Mouse (Mus musculus): ENCODE data around the gene Spg20.

The Spg20 gene

GRCm38 (mm10) chr3:55098014-55098413 lies 13.9 kb upstream of the Spg20 start:
- DNase-seq (ENCODE audit: low read depth): no peak

GRCm38 (mm10) chr3:55098990-55099389 lies 12.9 kb upstream of the Spg20 start:
- DNase-seq (ENCODE audit: low read depth): no peak

GRCm38 (mm10) chr3:55101092-55101491 lies 10.8 kb upstream of the Spg20 start:
- no peak for DNase-seq (ENCODE audit: low read depth)

GRCm38 (mm10) chr3:55105372-55106023 lies 6.4 kb upstream of the Spg20 start:
- DNase-seq (ENCODE audit: low read depth): no peak

DNA sequence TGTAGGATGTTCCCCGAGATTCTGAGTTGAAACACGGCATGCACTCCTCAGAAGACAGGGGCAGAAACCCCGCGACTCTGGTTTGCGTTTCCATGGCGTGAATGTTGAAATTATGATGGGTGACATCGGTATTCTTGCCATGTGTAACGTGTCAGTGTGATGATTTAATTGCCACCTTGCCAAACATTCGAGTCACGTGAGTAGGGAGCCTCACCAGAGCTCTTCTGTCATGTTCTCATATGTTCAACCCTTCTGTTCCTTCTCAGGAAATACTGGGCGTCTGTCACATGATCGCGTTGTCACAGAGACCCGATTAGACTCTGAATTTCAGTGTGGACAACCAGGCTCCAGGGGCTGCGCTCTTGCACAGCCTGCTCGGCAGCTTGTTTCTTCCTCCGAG lies 5.9 kb upstream of the Spg20 start:
- DNase-seq (ENCODE audit: low read depth): no peak

DNA sequence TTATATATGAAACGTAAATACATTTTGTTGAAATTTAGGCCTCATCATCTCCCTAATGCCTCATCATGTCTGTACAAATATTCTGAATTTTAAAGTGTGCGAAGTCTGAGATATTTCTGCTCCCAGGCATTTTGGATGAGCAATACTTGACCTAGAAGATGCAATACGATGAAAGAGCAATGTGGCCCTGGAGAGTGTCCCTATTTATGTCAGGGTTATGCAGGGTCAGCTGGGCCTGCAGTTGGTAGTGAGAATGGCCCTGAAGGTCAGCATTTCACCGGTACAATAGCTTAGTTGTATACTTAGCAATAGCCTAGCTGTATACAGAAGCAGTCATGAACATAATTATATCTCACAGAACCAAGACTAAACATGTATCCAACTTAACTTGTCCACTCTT lies 2.8 kb upstream of the Spg20 start:
- DNase-seq (ENCODE audit: low read depth): no peak

- no peak for DNase-seq (ENCODE audit: low read depth)
Observed at GRCm38 (mm10) chr3:55112710-55113415, 955 bp downstream of the Spg20 start.

- DNase-seq (ENCODE audit: low read depth): no peak
Observed at GRCm38 (mm10) chr3:55114313-55115065, 2.6 kb downstream of the Spg20 start.

DNA sequence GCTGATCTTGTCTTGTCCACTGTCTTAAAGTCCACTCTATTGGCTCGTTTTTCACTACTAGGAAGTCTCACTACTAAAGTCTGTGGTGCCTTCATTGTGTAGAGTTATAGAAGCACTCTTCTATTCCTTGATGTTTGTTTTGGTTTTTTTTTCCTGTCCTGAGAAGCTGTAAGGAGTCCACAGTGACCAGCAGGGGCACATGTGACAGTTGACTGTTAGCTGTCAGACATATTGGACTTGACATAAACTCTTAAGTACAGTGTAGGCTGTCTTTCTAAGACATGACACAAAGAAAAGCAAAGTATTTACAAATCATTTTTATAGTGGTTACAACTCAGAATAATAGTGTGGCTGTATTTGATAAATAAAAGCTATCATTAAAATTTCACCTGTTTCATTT lies 3.2 kb downstream of the Spg20 start:
- DNase-seq (ENCODE audit: low read depth): no peak

- DNase-seq (ENCODE audit: low read depth): no peak
Observed at GRCm38 (mm10) chr3:55115989-55116388, 4.1 kb downstream of the Spg20 start.

- no peak for DNase-seq (ENCODE audit: low read depth)
Observed at GRCm38 (mm10) chr3:55119275-55119898, 7.5 kb downstream of the Spg20 start.

DNA sequence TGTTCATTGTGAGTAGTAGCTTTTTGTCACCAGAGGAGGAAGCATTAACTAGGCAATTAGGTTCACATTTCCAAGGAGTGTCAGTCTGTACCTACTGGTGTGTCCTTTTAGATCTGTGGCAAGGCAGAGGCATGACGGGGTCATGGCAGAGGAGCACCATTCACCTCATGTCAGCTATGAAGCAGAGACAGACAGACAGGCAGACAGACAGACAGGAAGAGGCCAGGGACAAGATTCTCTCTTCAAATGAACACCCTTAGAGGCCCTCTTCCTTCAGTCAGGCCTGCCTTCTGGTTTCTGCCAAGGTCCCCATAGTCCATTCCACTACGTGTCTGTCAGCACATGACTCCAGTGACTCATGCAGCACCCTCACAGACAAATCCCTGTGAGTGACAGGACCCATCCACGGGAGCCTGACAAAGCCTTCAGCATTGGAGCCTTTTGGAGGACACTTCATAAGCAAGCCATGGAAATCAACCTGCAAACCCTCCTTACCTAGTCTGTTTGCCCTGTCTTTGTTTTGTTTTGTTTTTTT lies 10.5 kb downstream of the Spg20 start:
- no peak for DNase-seq (ENCODE audit: low read depth)

DNA sequence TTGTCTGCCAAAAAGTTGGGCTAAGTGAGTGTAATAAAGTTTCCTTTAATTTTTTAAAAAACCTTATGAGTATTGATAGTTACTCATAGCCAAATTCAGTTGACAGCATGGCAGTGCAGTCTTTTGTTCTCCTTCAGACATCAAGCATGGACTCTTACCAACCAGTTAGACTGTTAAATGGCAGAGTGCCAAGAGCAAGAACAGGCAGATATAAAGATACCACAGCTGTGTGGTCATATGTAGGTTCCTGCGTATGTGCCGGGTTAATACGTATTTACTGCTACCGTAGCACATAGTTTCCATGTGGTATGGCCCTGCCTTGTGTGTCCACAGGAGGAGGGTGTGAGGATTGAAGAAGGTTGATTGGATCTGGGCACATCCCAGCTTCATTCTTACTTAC lies 11.2 kb downstream of the Spg20 start:
- no peak for DNase-seq (ENCODE audit: low read depth)

DNA sequence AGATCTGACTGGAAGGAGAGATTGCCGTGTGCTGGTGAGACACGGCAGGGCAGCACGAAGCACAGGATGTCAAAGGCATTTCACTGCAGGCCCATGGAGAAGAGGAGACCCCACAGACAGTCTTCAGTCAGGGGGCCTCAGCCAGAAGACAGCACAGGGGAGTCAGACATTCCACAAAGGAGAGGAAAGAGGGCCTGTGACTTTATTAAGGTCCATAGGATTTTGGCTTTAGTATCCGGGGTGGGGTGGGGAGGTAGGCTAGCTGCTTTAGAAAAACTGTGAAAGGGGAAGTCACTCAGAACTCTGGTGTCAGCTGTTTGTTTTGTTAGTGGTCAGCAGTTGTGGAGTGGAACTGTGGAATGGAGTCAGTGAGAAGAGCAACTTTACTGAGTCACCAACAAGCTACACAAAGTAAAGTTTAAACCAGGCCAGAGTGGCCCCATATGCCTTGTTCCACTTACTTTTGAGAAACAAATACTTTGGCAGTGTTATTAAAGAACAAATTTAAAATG lies 17.3 kb downstream of the Spg20 start:
- no peak for DNase-seq (ENCODE audit: low read depth)

DNA sequence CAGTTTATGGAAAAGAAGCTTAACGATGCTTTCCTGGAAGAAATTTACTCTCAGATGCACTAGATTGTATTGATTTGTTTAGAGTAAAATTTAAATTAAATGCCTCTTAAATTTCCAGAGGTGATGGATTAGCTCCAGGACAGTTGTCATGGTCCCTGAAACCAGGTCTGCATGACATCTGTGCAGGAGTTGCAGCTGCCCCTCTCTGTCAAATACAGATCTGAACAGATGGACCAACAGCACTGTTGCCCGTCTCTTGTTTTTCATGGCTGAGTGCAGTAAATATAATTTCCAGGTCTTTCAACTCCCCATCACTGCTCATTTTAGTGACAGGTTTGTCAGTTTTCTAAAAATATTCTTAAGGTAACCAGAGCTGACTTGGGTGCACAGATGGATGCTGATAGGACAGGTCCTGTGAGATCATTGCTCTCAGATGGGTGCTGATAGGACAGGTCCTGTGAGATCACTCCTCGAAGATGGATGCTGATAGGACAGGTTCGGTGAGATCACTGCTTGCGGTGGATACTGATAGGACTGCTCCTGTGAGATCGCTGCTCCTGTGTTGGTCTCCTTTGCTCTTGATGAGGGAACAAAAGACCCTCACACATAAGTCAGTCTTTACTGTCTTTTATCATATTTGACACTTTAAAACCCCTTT lies 19.8 kb downstream of the Spg20 start:
- DNase-seq (ENCODE audit: low read depth): no peak

DNA sequence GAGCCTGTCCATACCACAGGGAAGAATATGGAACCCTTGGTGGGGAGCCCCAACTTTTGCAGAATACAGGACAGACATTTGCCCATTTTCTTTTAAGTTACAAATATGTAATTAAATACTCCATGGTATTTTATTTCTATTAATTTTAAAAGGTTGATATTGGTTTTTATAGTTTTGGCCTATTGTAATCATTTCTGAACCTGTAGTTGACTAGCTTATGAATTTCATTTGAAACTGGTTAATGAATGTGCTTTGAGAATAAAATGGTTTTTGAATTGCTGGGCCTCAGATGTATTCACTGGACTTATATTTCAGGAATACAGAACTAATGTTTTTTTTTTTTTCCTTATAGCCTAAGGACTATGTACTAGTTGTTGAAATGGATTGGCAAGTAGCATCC lies 25.1 kb downstream of the Spg20 start, which contains the start of gene Ccdc169:
TSS of gene Ccdc169 (plus strand) at position 301 of the 400 bp plus-strand sequence.
- DNase-seq (ENCODE audit: low read depth): no peak

- DNase-seq (ENCODE audit: low read depth): no peak
Observed at GRCm38 (mm10) chr3:55139837-55140236, 27.9 kb downstream of the Spg20 start.

GRCm38 (mm10) chr3:55141401-55141800 lies 29.5 kb downstream of the Spg20 start:
- no peak for DNase-seq (ENCODE audit: low read depth)

DNA sequence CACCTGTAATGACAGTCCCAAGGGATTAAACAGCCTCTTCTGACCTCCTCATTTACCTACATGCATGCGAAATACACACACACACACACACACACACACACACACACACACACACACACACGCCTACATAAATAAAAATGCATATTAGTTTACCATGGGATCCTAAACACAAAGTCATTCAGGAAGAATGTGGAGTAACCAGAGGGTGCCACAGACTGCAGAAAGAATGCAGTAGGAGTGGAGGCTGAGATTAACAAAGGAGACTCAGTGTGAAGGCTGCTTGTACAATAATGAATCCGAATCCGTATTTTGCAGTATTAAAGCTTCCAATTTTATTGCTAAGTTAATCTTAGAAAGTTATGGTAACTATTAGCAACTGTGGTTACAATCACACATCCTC lies 33.0 kb downstream of the Spg20 start:
- no peak for DNase-seq (ENCODE audit: low read depth)

- DNase-seq (ENCODE audit: low read depth): no peak
Observed at GRCm38 (mm10) chr3:55146441-55146840, 34.5 kb downstream of the Spg20 start.

DNA sequence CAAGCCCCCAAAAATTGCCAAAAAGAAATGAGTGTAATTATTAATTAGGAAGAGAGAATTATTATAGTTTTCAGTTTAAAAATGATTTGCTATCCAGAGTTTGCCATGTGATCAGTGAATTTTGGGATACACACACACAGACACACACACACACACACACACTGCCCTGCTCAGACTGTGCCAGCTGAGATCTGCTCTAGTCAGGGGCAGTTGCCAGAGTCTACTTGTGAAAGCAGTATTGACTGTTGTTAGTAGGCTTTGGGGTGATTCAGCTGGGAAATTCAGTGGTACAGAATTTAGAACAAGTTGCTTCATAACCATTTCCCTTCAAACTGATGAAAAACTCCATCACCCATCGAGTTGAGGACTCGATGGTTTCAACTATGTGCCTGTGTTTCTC lies 35.2 kb downstream of the Spg20 start:
- no peak for DNase-seq (ENCODE audit: low read depth)

- DNase-seq (ENCODE audit: low read depth): no peak
Observed at GRCm38 (mm10) chr3:55148091-55148490, 36.2 kb downstream of the Spg20 start.

All from c-Kit-positive CD71-negative TER-119-negative erythroid progenitor cells, embryonic 14.5 days (primary cell).